Mouse (Mus musculus): Measurements from ENCODE around the gene Gmppa.

The Gmppa gene

DNA sequence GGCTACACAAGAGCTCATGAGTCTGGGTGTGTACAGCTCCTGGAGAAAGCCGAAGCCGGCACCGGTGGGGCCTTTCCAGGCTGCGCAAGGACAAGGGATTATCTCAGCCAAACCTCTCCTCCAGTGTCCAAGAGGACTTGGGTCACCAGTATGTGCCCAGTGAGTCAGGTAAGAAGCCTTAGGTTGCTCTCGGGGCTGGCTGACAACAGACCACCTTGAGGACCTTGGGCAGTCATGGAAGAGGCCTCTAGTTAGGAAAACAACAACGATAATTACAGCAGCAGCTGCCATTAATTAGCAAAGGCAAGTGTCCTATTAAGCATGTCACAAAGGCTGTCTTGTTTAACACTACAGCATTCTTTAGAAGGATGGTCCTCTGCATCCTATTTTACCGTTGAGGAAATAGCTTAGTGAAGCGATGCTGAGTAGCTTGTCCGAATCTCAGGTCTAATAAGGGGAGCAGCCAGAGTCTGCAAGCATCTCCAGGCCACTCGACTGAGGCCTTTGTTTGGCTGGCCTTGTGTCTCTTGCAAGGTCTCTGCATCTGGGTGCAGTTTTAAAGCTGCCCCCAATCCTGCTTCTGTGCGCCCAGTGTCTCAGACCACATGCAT is 11.8 kb upstream of the Gmppa start:
- DNase-seq: no peak

DNA sequence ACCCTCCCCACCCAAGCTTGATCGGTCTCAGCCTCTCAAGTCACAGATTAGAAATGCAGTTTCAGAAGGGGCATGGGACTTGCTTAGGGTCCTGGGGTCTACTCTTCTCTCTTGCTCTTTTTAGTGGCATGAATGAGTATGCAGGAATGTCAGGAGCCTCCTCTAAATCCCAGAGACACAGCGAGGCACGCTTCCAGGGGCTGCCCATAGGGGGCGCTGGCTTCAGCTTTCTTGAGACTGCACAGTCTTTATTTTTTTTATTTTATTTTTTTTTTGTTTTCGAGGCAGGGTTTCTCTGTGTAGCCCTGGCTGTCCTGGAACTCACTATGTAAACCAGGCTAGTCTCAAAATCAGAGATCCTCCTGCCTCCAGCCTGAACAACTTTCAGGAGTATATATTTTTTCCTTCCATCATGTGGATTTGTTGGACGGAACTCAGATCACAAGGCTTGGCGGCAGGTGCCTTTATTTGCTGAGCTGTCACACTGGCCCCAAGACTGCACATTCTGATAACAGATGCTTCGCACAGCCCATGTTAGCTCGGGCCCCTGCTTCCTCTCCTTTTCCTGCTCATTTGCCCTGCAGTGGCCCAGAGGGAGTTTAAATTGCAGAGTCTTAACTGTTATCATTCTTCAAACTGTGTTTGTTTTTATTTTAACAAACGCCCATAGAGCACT is 9.8 kb upstream of the Gmppa start:
- peak; percentile 32 for DNase-seq

DNA sequence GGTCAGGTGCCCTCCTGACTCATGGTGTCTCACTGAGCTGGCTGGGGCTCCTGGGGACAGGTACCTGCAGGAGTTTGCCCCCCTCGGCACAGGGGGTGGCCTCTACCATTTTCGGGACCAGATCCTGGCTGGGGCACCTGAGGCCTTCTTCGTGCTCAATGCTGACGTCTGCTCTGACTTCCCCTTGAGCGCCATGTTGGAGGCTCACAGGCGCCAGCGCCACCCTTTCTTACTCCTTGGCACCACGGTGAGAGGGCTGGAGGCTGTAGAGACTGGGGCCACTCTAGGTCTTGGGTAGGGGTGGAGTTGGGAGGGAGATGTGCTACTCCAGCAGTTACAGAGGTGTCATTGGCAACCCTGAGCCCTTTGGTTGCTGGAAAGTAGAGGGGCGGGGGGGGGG is 3.1 kb downstream of the Gmppa start:
- DNase-seq: no peak

DNA sequence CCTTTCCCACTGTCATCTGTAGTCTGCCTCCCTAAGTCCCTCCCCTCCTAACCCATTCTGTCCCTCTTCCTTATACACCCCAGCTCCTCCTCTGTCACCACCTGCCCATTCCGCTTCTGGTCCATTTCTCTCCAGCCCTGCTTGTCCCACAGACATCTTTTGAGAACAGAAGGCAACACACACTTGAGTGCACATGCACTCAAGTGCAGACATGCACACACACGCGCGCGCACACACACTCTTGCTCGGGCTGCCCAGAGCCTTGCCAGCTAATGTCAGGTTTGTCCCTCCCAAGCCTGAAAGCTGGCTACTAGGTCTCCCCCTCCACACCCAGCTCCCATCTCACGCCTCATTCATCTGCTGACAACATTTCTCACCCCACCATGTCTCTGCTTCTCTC is 4.9 kb downstream of the Gmppa start:
- no peak for DNase-seq

DNA sequence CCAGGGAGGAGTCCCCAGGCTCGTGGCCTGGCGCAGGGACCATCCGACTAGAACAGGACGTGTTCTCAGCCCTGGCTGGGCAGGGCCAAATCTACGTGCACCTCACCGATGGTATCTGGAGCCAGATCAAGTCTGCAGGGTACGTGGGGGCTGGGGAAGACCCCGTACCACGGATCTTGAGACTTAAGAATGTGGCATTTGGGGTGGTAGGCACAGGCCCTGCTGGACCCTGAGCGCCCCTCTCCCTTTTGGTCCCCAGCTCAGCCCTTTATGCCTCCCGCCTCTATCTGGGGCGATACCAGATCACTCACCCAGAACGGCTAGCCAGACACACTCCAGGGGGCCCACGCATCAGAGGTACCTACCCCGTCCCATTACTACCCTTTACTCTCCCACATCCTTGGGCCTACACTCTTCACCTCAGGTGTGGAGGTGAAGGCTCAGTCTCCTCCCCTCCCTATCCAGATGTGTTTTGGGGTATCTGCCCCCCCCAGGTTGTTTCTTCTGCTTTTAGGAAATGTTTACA is 5.8 kb downstream of the Gmppa start:
- DNase-seq: no peak

DNA sequence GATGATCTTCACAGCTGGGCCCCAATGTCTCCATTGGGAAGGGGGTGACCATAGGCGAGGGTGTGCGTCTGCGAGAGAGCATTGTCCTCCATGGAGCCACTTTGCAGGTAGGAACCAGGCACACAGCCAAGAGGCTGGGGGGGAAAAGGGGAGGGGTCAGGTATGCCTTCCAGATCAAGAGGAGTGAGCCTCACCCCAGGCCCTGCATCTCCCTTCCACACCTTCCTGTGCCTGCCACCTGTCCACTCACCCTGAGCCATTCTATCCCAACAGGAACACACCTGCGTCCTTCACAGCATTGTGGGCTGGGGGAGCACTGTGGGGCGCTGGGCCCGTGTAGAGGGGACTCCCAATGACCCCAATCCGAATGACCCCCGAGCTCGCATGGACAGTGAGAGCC is 6.4 kb downstream of the Gmppa start:
- no peak for DNase-seq

DNA sequence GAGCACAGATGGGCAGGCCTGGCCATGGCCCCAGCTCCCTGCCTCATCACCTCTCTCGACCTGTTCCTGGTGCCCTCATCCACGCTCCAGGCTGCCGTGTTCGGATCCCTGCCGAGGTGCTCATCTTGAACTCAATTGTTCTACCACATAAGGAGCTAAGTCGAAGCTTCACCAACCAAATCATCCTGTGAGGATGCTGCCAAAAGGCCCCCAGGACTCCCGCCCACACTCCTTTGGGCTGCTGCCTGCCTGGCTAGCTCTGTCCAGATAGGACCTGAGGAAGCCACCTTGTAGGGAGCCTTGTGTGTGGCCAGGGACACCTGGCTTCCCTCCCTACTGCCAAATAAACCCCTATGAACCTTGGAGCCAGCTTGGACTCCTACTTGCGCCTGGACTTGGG is 7.1 kb downstream of the Gmppa start:
- no peak for DNase-seq

DNA sequence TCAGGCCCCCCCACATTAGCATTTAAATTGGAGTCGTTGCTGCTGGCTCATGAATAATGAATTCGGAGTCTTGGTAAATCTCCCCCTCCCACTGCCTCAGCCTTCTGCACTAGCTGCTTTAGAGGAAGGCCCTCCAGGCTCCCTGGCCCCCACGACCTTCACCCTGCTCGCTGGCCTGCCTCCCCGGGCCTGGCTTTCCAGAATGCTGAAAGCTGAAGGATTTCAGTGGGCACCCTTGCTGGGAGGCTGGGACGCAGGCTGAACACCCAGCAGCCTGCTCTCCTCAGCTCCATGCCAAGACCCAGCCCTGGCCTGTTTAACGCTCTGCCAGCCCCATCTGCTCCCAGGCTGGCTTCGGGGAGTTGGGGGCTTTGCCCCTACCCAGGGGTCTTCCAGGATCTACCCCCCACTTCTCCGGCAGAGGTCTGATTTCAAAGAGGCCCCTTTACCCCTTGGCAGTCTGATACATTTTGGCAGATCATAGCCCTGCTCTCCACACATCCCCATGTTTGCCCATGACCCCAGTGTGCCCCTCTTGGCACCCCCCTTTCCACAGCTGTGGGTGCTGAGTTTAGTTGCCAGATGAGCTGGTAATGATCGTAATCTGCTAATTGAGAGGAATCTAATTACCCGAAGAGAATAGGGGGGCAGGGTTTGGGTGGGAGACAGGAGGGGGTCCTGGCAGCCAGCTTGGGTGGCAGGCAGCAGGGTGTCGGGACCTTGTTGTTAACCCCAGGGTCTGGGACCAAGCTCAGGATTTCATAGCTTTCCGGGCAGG is 7.7 kb downstream of the Gmppa start:
- no peak for DNase-seq

DNA sequence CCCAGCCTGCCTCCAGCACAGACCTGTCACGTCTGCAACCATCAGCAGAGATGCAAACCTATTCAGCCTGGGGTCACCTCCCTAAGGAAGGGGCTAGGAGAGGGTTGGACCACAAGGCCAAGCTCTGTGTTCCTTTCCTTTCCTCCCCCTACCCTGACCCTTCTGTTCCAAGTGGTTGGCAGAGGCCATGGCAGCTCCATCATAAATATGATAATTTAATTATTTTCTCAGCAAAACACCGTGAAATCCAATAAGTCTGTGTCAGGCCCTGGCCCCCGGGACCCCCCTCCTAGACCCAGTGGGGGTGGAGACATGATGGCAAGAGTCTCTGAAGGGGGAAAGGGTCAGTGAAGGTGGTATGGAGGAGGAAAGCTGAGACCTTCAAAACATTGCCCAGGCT is 8.5 kb downstream of the Gmppa start:
- no peak for DNase-seq

DNA sequence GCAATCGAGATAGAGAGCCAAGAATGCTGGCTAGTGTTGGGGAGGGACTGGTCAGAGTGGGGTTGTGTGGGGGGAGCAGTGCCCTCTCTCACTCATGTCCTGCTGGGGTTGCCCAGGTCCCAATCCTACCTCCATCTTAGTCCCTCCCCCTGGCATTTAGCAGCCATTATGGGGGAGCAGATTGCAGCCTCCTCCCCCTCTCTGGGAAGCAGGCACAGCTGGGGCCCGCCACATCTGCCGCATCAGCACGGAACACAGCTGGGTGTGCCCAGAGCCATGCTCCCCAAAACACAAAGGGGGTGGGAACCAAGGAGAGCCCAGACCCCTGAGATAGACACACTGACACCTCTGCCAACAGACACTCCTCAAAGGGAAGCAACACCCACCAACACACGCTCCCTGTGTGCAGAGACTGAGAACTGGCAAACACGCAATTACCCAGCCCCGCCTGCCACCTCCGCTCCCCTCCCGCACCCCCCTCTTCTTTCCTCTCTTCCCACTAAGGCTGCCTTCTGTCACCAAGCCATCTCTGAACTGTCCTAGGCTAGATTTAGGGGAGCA is 9.5 kb downstream of the Gmppa start:
- DNase-seq: no peak

DNA sequence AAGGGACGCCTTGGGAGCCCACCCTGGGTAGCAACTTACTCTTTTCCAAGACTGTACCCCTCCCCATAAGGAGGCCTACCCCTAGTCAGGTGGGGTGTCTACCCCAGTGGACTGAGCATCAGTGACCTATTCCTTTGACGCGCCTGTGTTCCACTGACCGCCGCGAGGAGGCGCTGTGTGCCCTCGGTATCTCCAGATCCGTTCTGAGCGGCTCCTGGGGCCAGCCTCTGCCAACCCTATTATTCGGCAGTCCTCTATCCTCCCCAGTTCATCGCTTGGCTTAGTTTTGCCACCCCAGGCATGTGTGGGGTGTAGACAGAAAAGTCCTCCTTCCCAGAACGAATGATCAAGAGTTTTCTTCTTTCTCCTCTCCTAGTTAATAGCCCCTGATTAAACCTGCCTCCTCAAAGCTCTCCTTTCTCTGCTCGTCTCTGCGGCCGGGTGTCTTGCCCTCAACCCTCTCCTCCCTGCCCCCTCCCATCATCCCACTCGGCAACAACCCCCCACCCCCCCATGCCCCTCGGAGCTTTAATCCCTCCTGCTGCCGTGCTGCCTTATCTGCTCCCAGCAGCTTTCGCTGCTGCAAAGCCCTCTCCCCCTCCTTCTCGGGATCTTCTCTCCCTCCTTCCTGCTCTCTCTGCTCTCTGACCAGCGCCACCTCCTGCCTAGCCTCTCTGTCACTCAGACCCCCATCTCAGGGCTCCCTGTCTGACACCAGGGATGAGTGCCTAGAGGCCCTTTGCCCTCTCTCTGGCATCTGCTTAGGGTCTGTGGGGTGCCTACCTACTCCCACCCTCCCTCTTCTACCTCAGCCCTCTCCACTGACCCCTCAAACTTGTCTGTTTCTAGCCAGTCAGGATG is 10.3 kb downstream of the Gmppa start:
- DNase-seq: peak; percentile 71

DNA sequence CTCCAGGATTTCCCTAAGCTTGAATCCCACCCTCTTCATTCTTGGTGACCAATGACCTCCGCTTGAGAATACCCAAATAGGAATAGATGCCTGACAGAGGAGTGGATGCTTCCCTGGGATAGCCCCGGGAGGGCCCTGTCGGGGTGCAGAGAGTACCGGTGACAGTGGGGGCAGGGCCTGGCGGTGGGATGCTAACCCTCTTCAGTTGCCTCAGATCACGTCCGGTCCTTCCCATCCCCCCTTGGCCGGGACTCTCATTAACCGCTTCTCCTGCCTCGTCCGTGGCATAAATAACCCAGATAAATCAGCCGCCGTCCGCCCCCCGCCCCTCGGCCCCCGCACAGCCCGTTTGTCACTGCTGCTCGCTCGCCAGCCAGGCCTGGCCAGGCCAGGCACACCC is 10.9 kb downstream of the Gmppa start:
- DNase-seq: no peak

DNA sequence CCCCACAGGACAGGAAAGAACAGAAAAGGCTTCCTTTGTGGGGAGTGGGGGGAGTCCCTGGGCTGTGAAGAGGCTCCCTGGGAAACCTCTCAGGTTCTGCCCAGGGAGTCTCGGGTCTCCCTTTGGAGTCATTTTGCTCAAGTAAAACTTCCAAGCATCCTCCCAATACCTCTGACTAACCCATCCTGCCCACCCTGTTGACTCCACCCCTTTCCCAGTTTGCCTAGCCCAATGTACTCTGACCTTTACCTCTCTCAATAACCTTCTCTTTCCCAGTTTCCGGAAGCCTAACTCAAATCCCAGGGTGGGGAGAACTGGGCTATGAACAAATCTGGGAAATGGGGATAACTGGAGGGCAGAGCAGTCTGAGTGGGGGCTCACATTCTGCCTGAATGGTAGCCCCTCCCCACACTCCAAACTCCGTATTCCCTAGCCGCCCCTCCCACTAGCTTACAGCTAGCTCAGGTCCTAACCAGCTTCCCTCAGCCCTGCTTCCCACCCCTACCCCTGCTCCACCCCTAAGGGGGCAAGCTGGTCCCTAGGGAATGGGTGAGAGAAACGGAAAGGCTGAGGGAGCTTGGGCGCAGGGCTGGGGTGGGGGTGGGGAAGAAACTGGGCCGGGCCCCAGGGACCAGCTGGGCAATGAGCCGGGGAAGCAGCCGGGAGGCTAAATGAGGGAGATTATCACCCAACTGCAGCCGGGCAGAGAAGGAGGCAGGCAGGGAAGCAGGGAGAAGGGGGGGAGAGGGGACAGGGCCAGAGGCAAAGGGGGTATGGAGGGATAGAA is 11.7 kb downstream of the Gmppa start:
- no peak for DNase-seq

DNA sequence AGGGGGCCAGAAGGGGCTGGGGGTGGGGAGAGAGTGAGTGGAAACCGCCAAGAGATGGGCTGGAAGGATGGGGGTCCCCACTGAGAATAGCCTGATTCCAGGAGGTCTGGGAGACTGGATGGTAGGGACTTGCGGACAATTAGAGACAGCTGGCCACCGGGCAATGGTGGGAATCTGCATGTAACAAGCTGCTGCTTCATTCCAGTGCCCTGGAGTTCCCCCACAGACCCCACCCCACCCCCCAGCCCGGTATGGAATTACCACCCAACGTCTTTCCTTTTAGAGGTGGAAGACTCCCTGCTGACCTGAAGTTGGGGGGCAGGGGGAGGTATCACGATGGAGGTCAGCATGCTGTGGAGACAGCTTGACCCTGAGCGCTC is 12.3 kb downstream of the Gmppa start:
- DNase-seq: no peak

DNA sequence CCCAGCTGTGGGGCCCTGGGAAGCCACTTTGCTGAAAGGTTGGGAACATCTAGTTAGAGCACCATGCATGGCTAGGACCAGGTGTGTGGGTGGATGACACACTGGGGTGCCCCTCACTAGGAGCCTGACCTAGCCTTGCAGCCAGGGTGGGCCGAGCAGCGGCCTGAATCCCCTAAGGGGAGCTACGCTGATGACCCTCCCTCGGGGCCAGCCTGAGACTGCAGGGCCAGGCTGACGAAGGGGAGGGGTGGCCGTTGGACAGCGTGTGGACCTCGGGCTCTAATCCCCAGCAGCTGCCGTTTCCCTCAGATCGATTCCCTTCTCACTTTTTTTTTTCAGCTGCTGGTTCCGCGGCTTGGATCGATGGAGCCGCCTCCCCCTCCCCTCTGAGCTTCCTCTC is 13.2 kb downstream of the Gmppa start:
- DNase-seq: no peak

DNA sequence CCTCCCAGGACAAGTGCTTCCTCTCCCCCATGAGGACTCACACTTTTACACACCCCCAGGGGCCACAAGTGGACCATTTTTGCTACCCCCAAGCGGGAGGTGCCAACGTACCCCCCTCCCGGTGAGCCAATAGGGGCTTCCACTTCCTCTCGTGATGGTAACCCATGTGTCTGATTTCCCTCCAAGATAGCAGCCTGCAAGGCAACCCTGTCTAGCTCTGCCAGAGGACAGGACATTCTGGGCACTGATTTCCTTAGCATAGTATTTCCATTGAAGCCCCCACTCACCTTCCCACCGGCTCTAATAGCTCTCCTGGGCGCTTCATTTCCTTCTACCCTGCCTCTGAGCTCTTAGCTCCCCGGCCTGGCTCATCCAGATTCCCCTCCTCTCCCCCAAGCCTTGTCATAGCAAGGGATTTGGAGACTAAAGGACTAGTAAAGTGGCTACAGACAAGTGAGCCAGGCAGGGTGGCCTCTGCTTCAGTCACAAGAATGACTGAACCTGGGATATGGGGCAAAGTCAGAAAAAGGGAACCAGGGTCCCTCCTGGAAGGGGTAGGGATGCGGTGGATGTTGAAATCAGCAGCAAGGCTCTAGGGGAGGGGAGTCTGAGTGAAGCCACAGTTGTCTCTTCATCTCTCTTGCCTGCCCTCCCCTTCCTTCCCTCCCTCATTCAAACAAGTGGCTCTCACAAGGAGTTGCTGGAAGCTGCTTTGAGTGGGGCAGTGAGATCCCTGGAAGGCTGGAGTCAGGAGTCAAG is 13.8 kb downstream of the Gmppa start:
- no peak for DNase-seq

DNA sequence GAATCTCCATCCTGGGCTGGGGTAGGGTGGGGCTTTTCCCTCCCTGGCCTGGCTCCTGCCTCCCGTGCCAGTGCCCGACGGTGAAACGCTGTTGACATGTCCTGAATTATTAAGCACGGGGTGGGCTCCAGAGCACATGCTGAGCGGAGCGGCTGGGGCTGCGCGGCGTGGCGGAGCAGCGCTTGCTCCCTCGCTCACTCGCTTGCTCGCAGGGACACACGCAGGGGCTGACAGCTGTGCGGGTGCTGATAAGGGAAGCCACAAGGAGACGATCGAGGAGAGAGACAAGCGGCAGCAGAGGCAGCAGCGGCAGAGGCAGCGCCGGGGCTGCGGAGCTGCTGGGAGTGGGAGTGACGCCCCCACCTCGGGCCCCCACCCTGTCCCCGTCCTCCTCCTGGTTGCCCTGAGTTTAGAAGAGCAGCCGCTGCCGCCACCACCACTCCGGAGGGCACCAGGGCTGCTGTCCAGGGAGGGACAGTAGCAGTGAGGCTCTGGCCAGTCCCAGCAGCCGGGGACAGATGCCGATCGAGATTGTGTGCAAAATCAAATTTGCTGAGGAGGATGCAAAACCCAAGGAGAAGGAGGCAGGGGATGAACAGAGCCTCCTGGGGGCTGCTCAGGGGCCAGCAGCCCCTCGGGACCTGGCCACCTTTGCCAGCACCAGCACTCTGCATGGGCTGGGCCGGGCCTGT is 14.7 kb downstream of the Gmppa start, which contains the start of gene Asic4:
Gene Asic4 (plus strand): TSS at position 123 of the 692 bp plus-strand sequence.
- no peak for DNase-seq

DNA sequence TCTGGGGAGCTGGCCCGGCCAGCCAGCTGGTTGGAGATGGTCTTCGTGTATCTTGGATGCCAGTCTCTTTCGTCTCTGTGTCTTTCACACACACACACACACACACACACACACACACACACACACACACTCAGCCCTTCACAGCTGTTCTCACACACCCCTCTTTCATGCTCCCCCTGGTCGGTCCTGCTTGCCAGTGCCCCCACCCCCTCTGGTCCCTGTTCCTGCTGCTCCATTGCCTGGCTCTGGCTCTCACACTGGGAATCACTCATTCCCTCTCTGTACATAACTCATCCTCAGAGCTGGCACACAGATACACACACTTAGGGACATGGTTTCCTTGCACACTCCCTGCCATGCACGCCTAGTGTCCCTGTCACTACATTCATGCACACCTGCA is 16.2 kb downstream of the Gmppa start:
- DNase-seq: no peak

DNA sequence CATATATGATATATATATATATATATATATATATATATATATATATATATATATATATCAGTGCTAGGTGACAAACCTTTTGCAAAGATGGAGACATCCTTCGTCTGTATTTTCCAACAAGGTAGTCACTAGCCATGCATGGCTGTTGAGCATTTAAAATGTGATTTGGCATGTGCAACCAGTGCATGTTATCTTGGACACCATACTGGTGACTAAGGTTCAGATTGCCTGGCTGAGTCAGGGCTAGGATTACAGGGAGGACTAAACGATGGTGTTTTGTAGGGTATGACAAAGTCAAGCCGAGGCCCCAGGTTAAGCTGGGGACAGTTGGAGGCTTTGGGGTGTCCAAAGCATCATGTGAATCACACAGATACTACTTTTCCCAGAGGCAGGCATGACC is 19.7 kb downstream of the Gmppa start:
- no peak for DNase-seq

DNA sequence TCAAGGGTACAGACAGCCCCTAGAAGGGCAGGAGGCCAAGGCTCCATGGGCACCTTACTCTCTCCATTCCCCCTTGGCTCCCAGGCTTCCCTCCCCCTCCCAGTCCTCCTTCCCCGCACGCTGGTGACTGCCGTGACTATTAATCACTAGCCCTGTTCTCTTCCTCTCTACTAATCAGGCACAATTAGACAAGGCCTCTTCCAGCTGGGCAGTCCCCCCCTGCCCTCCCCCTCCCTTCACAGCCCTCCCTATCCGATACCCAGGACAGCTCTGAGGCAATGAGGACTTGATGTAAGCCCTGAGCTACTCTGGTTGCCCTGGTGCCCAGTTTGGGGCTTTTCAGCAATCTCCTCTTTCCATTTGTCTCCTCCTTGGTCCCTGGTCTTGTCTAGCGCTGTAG is 20.2 kb downstream of the Gmppa start:
- no peak for DNase-seq
